Mouse (Mus musculus) spleen, postnatal 14 days (tissue): ENCODE results near the gene Slc35e2.

ENCODE experiments used
- DNase-seq, 2 experiments: peaks; one replicate each; pipeline ENCODE4 v3.0.0; 2021 to 2022; ENCODE audit warnings: low spot score in 2 of 2

Gene Slc35e2

GRCm38 (mm10) chr4:155575521-155575920 lies 25.7 kb upstream of the Slc35e2 start:
- no peak for DNase-seq

GRCm38 (mm10) chr4:155577132-155577531 lies 24.1 kb upstream of the Slc35e2 start:
- no peak for DNase-seq

- no peak for DNase-seq
These were observed 23.5 kb upstream of the Slc35e2 start for GRCm38 (mm10) chr4:155577741-155578140.

GRCm38 (mm10) chr4:155578336-155579125 lies 22.7 kb upstream of the Slc35e2 start:
- no peak for DNase-seq

GRCm38 (mm10) chr4:155580420-155580819 lies 20.8 kb upstream of the Slc35e2 start:
- peak in 1 of 2 experiments; percentile 31 for DNase-seq

GRCm38 (mm10) chr4:155582279-155582905 lies 18.8 kb upstream of the Slc35e2 start:
- DNase-seq, result no peak

GRCm38 (mm10) chr4:155589356-155589755 lies 11.9 kb upstream of the Slc35e2 start:
- no peak for DNase-seq

- DNase-seq, result no peak
These were observed 10.1 kb upstream of the Slc35e2 start for GRCm38 (mm10) chr4:155591012-155591719.

GRCm38 (mm10) chr4:155593780-155594179 lies 7.4 kb upstream of the Slc35e2 start:
- no peak for DNase-seq

GRCm38 (mm10) chr4:155595777-155596176 lies 5.4 kb upstream of the Slc35e2 start:
- no peak for DNase-seq

GRCm38 (mm10) chr4:155596606-155597005 lies 4.6 kb upstream of the Slc35e2 start:
- DNase-seq, result no peak

- DNase-seq, result no peak
These were observed 2.7 kb upstream of the Slc35e2 start for GRCm38 (mm10) chr4:155598536-155598935.

GRCm38 (mm10) chr4:155599901-155600825 lies 1.1 kb upstream of the Slc35e2 start:
- no peak for DNase-seq

- no peak for DNase-seq
These were observed 811 bp downstream of the Slc35e2 start for GRCm38 (mm10) chr4:155601997-155602456.

GRCm38 (mm10) chr4:155602753-155603152 lies 1.5 kb downstream of the Slc35e2 start:
- no peak for DNase-seq

GRCm38 (mm10) chr4:155603801-155604200 lies 2.6 kb downstream of the Slc35e2 start:
- DNase-seq, result no peak

GRCm38 (mm10) chr4:155605132-155605531 lies 3.9 kb downstream of the Slc35e2 start:
- no peak for DNase-seq

- DNase-seq, result no peak
These were observed 5.6 kb downstream of the Slc35e2 start for GRCm38 (mm10) chr4:155606825-155607224.

GRCm38 (mm10) chr4:155611860-155612259 lies 10.6 kb downstream of the Slc35e2 start:
- no peak for DNase-seq

GRCm38 (mm10) chr4:155613264-155613663 lies 12.0 kb downstream of the Slc35e2 start:
- DNase-seq, result no peak

GRCm38 (mm10) chr4:155618321-155618720 lies 17.1 kb downstream of the Slc35e2 start:
- no peak for DNase-seq
